Mouse (Mus musculus): ENCODE results near the gene Hspb1.

Gene Hspb1

DNA sequence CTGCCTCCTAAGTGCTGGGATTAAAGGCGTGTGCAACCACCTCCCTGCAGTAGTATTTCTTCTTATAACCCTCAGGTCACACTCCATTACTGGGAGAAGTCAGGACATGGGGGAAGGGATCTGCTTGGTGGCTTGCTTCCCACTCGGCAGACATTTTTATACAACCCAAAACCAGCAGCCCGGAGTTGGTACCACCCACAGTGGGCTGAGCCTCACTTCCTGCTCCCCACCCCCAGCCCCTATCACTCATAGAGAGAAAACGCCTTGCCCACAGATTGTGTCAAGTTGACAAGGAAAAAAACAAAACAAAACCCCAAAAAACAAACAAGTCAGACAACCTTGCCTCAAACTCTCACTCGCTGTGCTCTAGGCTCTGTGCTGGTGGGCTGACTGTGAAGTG, 25.5 kb downstream of the Hspb1 start:
- no peak for DNase-seq

DNA sequence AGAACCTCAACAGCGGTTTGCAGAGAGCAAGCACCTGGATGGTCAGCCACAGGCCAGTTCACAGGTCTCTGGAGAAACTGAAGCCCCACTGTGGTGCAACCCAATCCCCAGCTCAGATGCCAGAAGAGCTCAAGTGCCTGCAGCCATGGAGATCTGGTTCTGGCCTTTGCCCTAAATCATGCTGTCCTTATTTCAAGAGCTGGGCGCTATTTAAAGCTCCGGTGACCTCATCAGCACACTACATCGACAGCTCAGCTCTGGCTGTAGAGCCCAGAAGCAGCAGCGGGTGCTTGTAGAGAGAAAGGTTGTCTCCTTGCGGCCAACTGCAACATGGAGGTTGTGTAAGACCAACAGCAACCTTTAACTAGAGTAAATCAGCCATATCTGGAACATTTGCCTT, 26.4 kb downstream of the Hspb1 start:
- DNase-seq, result no peak

DNA sequence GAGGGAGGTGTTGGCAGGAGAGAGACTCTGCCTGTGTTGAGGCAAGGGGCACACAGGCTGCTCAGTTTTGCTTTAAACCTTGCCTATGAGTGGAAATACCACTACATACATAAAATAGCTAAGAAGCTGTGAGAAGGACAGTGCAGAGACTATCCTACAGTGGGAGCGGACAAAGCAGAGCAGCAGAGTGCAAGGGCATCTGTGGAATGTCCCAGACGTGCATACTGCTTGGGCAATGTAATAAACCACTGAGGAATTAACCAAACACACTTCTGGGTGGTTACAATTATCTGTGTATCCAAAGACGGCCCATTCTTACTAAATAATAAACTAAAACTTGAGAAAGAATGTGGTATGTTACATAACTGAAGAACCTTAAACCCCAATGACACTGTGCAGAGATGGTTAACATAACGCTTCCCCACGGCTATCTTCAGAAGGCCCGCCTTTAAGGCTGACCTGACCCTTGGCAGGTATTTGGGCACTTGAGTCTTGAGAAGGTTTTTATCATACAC, 28.4 kb downstream of the Hspb1 start:
- DNase-seq, result no peak

DNA sequence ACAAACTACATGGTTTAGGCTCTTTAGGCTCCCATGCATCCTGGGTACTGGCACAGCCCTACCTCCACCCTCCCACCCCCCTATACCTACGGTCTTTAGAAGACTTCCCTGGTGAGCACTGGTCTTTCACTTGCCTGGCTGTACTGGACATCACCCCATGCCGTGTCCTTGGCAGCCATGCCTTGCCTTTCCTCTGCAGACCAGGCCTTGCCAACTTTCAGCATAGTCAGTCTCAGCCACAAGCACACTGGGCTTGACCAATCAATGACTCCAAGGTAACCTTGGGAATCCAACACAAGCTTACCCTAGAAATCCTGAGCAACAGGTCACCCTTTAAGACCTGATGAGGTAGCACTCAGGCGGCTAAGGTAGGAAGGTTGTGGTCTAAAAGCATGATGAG, 28.9 kb downstream of the Hspb1 start:
- DNase-seq, result no peak

GRCm38 (mm10) chr5:135917327-135918058, 29.8 kb downstream of the Hspb1 start:
- DNase-seq, result no peak

GRCm38 (mm10) chr5:135918059-135918437, 30.3 kb downstream of the Hspb1 start:
- DNase-seq, result no peak

- DNase-seq, result no peak
Measured at GRCm38 (mm10) chr5:135918593-135918992, 30.9 kb downstream of the Hspb1 start.

GRCm38 (mm10) chr5:135919902-135920301, 32.2 kb downstream of the Hspb1 start:
- DNase-seq, result no peak

DNA sequence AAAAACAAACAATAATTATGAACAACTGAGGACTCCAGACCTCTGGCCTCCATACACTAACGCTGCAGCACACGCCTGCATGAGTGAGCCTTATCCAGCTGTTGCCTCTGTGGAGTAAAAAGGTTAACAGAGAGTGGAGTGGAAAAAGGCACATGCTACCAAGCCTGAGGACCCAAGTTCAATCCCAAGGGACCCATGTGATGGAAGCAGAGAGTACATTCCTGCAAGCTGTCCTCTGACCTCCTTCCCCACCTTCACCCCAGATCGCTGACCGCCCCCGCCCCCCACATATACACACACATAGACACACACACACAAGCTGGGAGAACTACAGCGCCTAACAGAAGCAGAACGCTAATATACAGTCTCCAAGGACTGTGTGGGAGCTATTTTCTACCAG, 36.2 kb downstream of the Hspb1 start:
- no peak for DNase-seq

DNA sequence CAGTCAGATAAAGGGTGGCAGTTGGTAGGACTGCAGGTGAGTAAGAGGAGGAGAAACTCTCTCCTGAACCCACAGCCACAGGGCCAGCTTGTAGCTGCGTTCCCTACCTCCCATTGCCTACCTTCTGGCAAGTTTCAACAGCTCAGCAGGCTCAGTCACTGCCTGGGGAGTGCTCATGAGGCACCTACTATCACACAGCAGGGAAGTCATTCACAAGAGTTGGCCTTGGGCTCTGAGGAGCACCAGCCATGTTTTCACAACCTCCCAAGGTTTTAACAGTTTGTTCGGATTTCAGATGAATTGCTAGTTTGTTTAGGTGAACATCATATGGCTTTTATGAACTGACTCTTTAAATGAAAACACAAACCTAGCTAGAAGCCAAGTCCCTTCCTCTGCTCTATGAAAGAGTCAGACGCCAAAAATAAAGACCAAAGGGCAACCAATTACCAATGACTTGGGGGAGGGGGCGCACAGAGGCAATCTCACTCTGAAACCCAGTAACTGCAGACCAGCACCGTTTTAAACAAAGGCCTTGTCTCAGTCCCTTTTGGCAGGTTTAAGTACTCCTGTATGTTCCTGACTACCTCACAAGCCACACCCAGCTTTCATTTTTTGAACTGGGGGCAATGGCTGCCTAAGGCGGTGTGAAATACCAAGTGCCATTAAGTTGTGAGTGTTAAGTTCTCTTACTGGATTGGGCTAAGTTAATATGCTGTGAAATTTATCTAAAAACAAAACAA, 42.1 kb downstream of the Hspb1 start:
- DNase-seq, result no peak

GRCm38 (mm10) chr5:135931526-135931925, 43.8 kb downstream of the Hspb1 start:
- DNase-seq, result no peak

DNA sequence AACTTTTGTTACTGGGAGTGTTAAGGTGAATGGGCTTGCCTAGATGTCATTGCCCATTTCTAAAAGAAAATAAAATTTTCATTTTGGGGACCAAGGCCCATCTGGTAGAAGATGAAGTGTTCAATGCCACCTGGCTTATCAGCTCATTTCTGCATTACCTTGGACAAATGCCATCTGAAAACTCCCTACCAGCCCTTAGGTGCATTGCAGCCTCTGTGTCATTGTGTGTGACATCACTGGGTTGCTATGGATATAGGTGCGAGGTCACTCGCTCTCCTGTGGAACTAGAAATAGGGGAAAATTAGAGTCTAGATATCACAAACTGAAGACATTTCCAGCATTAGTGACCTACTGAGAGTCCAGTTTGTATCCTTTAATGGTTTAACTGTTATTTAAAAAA, 44.6 kb downstream of the Hspb1 start:
- no peak for DNase-seq

- DNase-seq, result no peak
Measured at GRCm38 (mm10) chr5:135933222-135933899, 45.6 kb downstream of the Hspb1 start.

- DNase-seq, result peak; percentile 65 to 75
Measured at GRCm38 (mm10) chr5:135933900-135934441, 46.3 kb downstream of the Hspb1 start.

- DNase-seq, result peak; percentile 95 to 99
Measured at GRCm38 (mm10) chr5:135934481-135935175, 46.9 kb downstream of the Hspb1 start, which contains the start of gene Ywhag. TSS of gene Ywhag (minus strand) at chr5:135934616.

DNA sequence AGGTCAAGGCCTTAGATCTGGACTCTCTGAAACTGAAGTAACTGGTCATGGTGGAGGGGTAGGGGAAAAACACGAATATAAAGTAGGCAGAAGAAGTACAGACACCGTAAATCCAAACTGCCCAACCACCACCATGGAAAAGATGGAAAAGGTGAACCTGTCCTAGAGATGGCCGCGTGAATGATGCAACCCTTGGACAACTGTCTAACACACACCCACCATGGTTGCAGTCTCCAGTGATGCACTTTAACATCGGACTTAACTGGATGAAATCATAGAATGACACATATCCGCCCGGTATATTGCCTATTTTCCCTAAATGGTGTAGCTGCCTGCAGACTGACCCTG, 47.4 kb downstream of the Hspb1 start:
- no peak for DNase-seq

DNA sequence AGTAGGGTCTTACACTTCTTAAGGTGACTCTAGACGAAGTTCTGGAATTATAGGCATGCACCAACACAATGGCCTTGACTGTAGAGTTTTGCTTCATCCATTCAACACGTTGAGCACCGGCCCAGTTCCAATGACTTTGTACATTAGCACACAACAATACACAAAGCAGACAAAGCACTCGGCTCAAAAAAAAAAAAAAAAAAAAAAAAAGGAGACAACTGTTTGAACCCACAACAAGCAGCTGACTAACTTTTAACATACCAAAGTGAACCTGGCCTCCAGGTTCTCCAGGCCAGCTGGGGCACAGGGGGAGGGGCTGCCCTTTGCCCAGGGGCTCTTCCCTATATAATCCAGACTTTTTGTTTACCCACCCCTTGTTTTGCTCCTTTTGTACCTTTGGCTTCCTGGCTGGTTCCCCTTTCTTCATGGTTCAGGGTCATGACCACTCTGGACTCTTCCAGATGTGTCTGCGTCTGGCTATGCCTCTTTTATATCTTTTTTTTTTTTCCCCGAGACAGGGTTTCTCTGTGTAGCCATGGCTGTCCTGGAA, 48.0 kb downstream of the Hspb1 start:
- DNase-seq, result no peak

Measured in spleen, adult 18-20 months (tissue).